In genomic region chr5:21139505-21139904, GRCm38 (mm10) we compare ENCODE assay signal across 9 mouse cellular contexts. TPM values are rescaled to one million over a fixed set of nuclear protein-coding genes. Genes with fewer than 3 reads are reported as not detected.
DNase-seq lines count a peak whose midpoint lies in the region; ATAC-seq lines count a peak whose summit lies in the region.
"Had no signal": no experiment of that assay in that cellular context is flagged by ENCODE, and none has a peak within 500 bp of the region (broad histone marks: within the 10 kb centered on the region; RNA-seq: fewer than 3 reads in every experiment).

No protein-coding gene starts in this region.

- WGBS in embryonic facial prominence, embryonic 14.5 days, result 35% methylated on average over 8 of the region's 9 CpGs
- WGBS in heart, embryonic 11.5 days (ENCODE audit: insufficient replicate concordance), result 41% methylated on average over 9 of the region's 9 CpGs
- 65% methylated on average over 9 of the region's 9 CpGs for WGBS in midbrain, embryonic 13.5 days

- H3K4me3 ChIP-seq in embryonic facial prominence, embryonic 14.5 days (ENCODE audit: low read depth, low read length), result no peak overlapping the region
- no peak overlapping the region for H3K4me3 ChIP-seq in heart, embryonic 11.5 days (ENCODE audit: low read depth, low read length)
- no peak overlapping the region for H3K4me3 ChIP-seq in midbrain, embryonic 13.5 days (replicated peaks)
- H3K4me3 ChIP-seq: limb, embryonic 13.5 days had no signal

- no peak overlapping the region for H3K27ac ChIP-seq in embryonic facial prominence, embryonic 14.5 days (replicated peaks; ENCODE audit: low read depth, low read length)
- peak overlapping the region; percentile 80 for H3K27ac ChIP-seq in heart, embryonic 11.5 days (ENCODE audit: low read depth, low read length)
- H3K27ac ChIP-seq in midbrain, embryonic 13.5 days, result no peak overlapping the region
- H3K27ac ChIP-seq: limb, embryonic 13.5 days had no signal

- no peaks in the 10 kb centered on the region for H3K9me3 ChIP-seq in embryonic facial prominence, embryonic 14.5 days (ENCODE audit: control insufficient read depth, low read length)
- H3K9me3 ChIP-seq in heart, embryonic 11.5 days (replicated peaks; ENCODE audit: control insufficient read depth, low read length), result no peaks in the 10 kb centered on the region
- no peaks in the 10 kb centered on the region for H3K9me3 ChIP-seq in midbrain, embryonic 13.5 days
- H3K9me3 ChIP-seq: limb, embryonic 13.5 days had no signal

- H3K27me3 ChIP-seq in embryonic facial prominence, embryonic 14.5 days (replicated peaks; ENCODE audit: control insufficient read depth, insufficient read depth, low read length), result no peaks in the 10 kb centered on the region
- no peaks in the 10 kb centered on the region for H3K27me3 ChIP-seq in heart, embryonic 11.5 days (ENCODE audit: control insufficient read depth, insufficient read depth, low read length)
- no peaks in the 10 kb centered on the region for H3K27me3 ChIP-seq in midbrain, embryonic 13.5 days
- H3K27me3 ChIP-seq: limb, embryonic 13.5 days had no signal

- peaks cover 10% of the 10 kb centered on the region; the same call in 1 of the 2 replicates for H3K4me1 ChIP-seq in embryonic facial prominence, embryonic 14.5 days (ENCODE audit: control insufficient read depth, insufficient read depth, low read length)
- H3K4me1 ChIP-seq in heart, embryonic 11.5 days (ENCODE audit: control insufficient read depth, insufficient read depth, low read length), result 0 out of 2 replicates have a peak, but pooled peaks cover 2% of the 10 kb centered on the region
- 0 out of 2 replicates have a peak, but pooled peaks cover 4% of the 10 kb centered on the region for H3K4me1 ChIP-seq in midbrain, embryonic 13.5 days (replicated peaks)

- peak overlapping the region; percentile 40 for H3K4me2 ChIP-seq in embryonic facial prominence, embryonic 14.5 days (ENCODE audit: low read depth, low read length)
- H3K4me2 ChIP-seq in heart, embryonic 11.5 days, result peak overlapping the region; percentile 22
- H3K4me2 ChIP-seq in midbrain, embryonic 13.5 days (replicated peaks), result no peak overlapping the region
- H3K4me2 ChIP-seq: limb, embryonic 13.5 days had no signal

- DNase-seq in urinary bladder, postnatal 14 days (ENCODE audit: low spot score), result peak; percentile 65
- DNase-seq in urinary bladder, postnatal 10 days (ENCODE audit: low spot score), result no peak
- DNase-seq in embryonic facial prominence, embryonic 14.5 days (ENCODE audit: low spot score), result peak; percentile 79
- DNase-seq in layer of hippocampus, adult 9-11 months, result peak; percentile 87
- DNase-seq in thymus, postnatal 10 days (ENCODE audit: low spot score in 2 of 2), result no peak
- DNase-seq in thymus, adult 18-20 months, result no peak

- no peaks in the 10 kb centered on the region for H3K36me3 ChIP-seq in embryonic facial prominence, embryonic 14.5 days (ENCODE audit: control insufficient read depth, insufficient read depth, low read length)
- H3K36me3 ChIP-seq in heart, embryonic 11.5 days (ENCODE audit: control insufficient read depth, insufficient read depth, low read length), result no peaks in the 10 kb centered on the region
- H3K36me3 ChIP-seq in midbrain, embryonic 13.5 days, result no peaks in the 10 kb centered on the region
- H3K36me3 ChIP-seq: limb, embryonic 13.5 days had no signal

- ATAC-seq in embryonic facial prominence, embryonic 14.5 days (ENCODE audit: low read depth), result peak; percentile 58
- peak; percentile 43; the same call in 1 of the 2 replicates for ATAC-seq in heart, embryonic 11.5 days (replicated peaks; ENCODE audit: insufficient number of reproducible peaks, low FRiP score, low TSS enrichment)
- ATAC-seq in midbrain, embryonic 13.5 days, result peak; percentile 76; the same call in 1 of the 2 replicates

- no peak overlapping the region for H3K9ac ChIP-seq in embryonic facial prominence, embryonic 14.5 days (ENCODE audit: low read depth, low read length)
- H3K9ac ChIP-seq in heart, embryonic 11.5 days (ENCODE audit: low read depth, low read length), result peak overlapping the region; percentile 34; the same call in 1 of the 2 replicates
- no peak overlapping the region for H3K9ac ChIP-seq in midbrain, embryonic 13.5 days (replicated peaks)
- H3K9ac ChIP-seq: limb, embryonic 13.5 days had no signal

RNA-seq across cellular contexts. Expression of gene Gsap, which starts 46.5 kb away (rescaled TPM):
- polyA plus RNA-seq in embryonic facial prominence, embryonic 14.5 days (2014; fragmentation: Nextera tagmentation; extraction: Ambion mirVana), result 3.6 and 4.2 TPM in 2 replicates
- polyA plus RNA-seq in heart, embryonic 11.5 days (2014; fragmentation: Nextera tagmentation; extraction: Ambion mirVana), result 0.39 and 1.4 TPM in 2 replicates
- polyA plus RNA-seq in midbrain, embryonic 13.5 days (2015; fragmentation: Nextera tagmentation; extraction: Ambion mirVana), result 4.7 and 6.4 TPM in 2 replicates

Comparison
In these comparisons a context has a peak if more than half of its experiments do, and no peak if none do; other contexts are left out.
1. DNase-seq: peak in urinary bladder, postnatal 14 days (single experiment), embryonic facial prominence, embryonic 14.5 days (single experiment) and layer of hippocampus, adult 9-11 months (single experiment); none in urinary bladder, postnatal 10 days (single experiment), thymus, postnatal 10 days (0 of 2) and thymus, adult 18-20 months (0 of 2).
2. Peak in every context shown above with its lines, with median percentiles within 50 percentile points of each other: ATAC-seq.